Mouse (Mus musculus): ENCODE measurements around the gene Pdcd5. TPM values are rescaled to one million over a fixed set of nuclear protein-coding genes. Genes with fewer than 3 reads are reported as not detected.
A peak's percentile ranks its signal among the peaks of the same experiment; 100 is the strongest.

The Pdcd5 gene
- polyA plus RNA-seq, 1 experiment from 2014 or later, result 289 TPM

GRCm38 (mm10) chr7:35636874-35637273 is 10.4 kb downstream of the Pdcd5 start:
- Histone ChIP-seq H3K9me3 (no peaks in the 10 kb centered on the region), H3K4me1 (no peaks in the 10 kb centered on the region), H3K27me3 (no peaks in the 10 kb centered on the region), H3K36me3 (peaks cover 77% of the 10 kb centered on the region), H3K4me2 (no peak overlapping the region), H3K4me3 (no peak overlapping the region), H3K27ac (no peak overlapping the region), H3K9ac (no peak overlapping the region)
- WGBS, result 94% methylated on average over 9 of the region's 9 CpGs
- ATAC-seq (ENCODE audit: insufficient number of reproducible peaks, insufficient read depth, low FRiP score, low TSS enrichment, low read depth), result no peak

GRCm38 (mm10) chr7:35636229-35636628 is 11.1 kb downstream of the Pdcd5 start:
- no peaks in the 10 kb centered on the region for H3K4me1 ChIP-seq
- 61% methylated on average over 6 of the region's 6 CpGs for WGBS
- no peak overlapping the region for H3K4me3 ChIP-seq
- no peaks in the 10 kb centered on the region for H3K9me3 ChIP-seq
- H3K27ac ChIP-seq, result no peak overlapping the region
- no peak overlapping the region for H3K9ac ChIP-seq
- no peaks in the 10 kb centered on the region for H3K27me3 ChIP-seq
- H3K4me2 ChIP-seq, result no peak overlapping the region
- ATAC-seq (ENCODE audit: insufficient number of reproducible peaks, insufficient read depth, low FRiP score, low TSS enrichment, low read depth), result no peak
- peaks cover 77% of the 10 kb centered on the region for H3K36me3 ChIP-seq

GRCm38 (mm10) chr7:35628496-35628895 is 18.8 kb downstream of the Pdcd5 start:
- Histone ChIP-seq H3K36me3 (peaks cover 92% of the 10 kb centered on the region), H3K27me3 (no peaks in the 10 kb centered on the region), H3K27ac (no peak overlapping the region), H3K9me3 (no peaks in the 10 kb centered on the region), H3K4me2 (no peak overlapping the region), H3K9ac (no peak overlapping the region), H3K4me1 (no peaks in the 10 kb centered on the region), H3K4me3 (no peak overlapping the region)
- WGBS, result 74% methylated on average over 5 of the region's 5 CpGs
- no peak for ATAC-seq (ENCODE audit: insufficient number of reproducible peaks, insufficient read depth, low FRiP score, low TSS enrichment, low read depth)

- 89% methylated on average over 10 of the region's 10 CpGs for WGBS
- no peaks in the 10 kb centered on the region for H3K27me3 ChIP-seq
- H3K27ac ChIP-seq, result no peak overlapping the region
- no peak overlapping the region for H3K4me3 ChIP-seq
- H3K4me2 ChIP-seq, result no peak overlapping the region
- H3K36me3 ChIP-seq, result peaks cover 93% of the 10 kb centered on the region
- H3K4me1 ChIP-seq, result no peaks in the 10 kb centered on the region
- no peak for ATAC-seq (ENCODE audit: insufficient number of reproducible peaks, insufficient read depth, low FRiP score, low TSS enrichment, low read depth)
- 0 out of 2 replicates have a peak overlapping the region, but pooled peaks have one; percentile 2 for H3K9ac ChIP-seq
- H3K9me3 ChIP-seq, result no peaks in the 10 kb centered on the region
These were observed 19.9 kb downstream of the Pdcd5 start for GRCm38 (mm10) chr7:35627371-35627770.

GRCm38 (mm10) chr7:35626038-35626437 is 21.3 kb downstream of the Pdcd5 start:
- H3K4me2 ChIP-seq, result no peak overlapping the region
- H3K27ac ChIP-seq, result no peak overlapping the region
- H3K9me3 ChIP-seq, result no peaks in the 10 kb centered on the region
- WGBS, result 95% methylated on average over 5 of the region's 5 CpGs
- no peak overlapping the region for H3K4me3 ChIP-seq
- no peaks in the 10 kb centered on the region for H3K4me1 ChIP-seq
- no peak for ATAC-seq (ENCODE audit: insufficient number of reproducible peaks, insufficient read depth, low FRiP score, low TSS enrichment, low read depth)
- peaks cover 95% of the 10 kb centered on the region for H3K36me3 ChIP-seq
- H3K27me3 ChIP-seq, result no peaks in the 10 kb centered on the region
- H3K9ac ChIP-seq, result no peak overlapping the region

- Histone ChIP-seq H3K27me3 (no peaks in the 10 kb centered on the region), H3K4me1 (no peaks in the 10 kb centered on the region), H3K9me3 (no peaks in the 10 kb centered on the region), H3K9ac (no peak overlapping the region), H3K4me2 (no peak overlapping the region), H3K36me3 (peaks cover 94% of the 10 kb centered on the region), H3K27ac (no peak overlapping the region), H3K4me3 (no peak overlapping the region)
- no peak for ATAC-seq (ENCODE audit: insufficient number of reproducible peaks, insufficient read depth, low FRiP score, low TSS enrichment, low read depth)
- 91% methylated on average over 10 of the region's 10 CpGs for WGBS
These were observed 24.7 kb downstream of the Pdcd5 start for GRCm38 (mm10) chr7:35622626-35623025.

- H3K9me3 ChIP-seq, result no peaks in the 10 kb centered on the region
- H3K27ac ChIP-seq, result 0 out of 2 replicates have a peak overlapping the region, but pooled peaks have one; percentile 4
- no peak overlapping the region for H3K4me3 ChIP-seq
- H3K36me3 ChIP-seq, result peaks cover 95% of the 10 kb centered on the region
- H3K4me2 ChIP-seq, result no peak overlapping the region
- ATAC-seq (ENCODE audit: insufficient number of reproducible peaks, insufficient read depth, low FRiP score, low TSS enrichment, low read depth), result no peak
- no peaks in the 10 kb centered on the region for H3K27me3 ChIP-seq
- WGBS, result 79% methylated on average over 4 of the region's 4 CpGs
- H3K9ac ChIP-seq, result no peak overlapping the region
- no peaks in the 10 kb centered on the region for H3K4me1 ChIP-seq
These were observed 29.8 kb downstream of the Pdcd5 start for GRCm38 (mm10) chr7:35617513-35617912.

- Histone ChIP-seq H3K4me1 (no peaks in the 10 kb centered on the region), H3K4me2 (no peak overlapping the region), H3K9me3 (no peaks in the 10 kb centered on the region), H3K36me3 (peaks cover 87% of the 10 kb centered on the region), H3K27me3 (no peaks in the 10 kb centered on the region), H3K27ac (no peak overlapping the region), H3K4me3 (no peak overlapping the region), H3K9ac (no peak overlapping the region)
- ATAC-seq (ENCODE audit: insufficient number of reproducible peaks, insufficient read depth, low FRiP score, low TSS enrichment, low read depth), result no peak
- 75% methylated on average over 10 of the region's 10 CpGs for WGBS
These were observed 38.1 kb downstream of the Pdcd5 start for GRCm38 (mm10) chr7:35609245-35609644.

GRCm38 (mm10) chr7:35606816-35607215 is 40.5 kb downstream of the Pdcd5 start:
- no peak for ATAC-seq (ENCODE audit: insufficient number of reproducible peaks, insufficient read depth, low FRiP score, low TSS enrichment, low read depth)
- Histone ChIP-seq H3K9ac (no peak overlapping the region), H3K4me1 (no peaks in the 10 kb centered on the region), H3K9me3 (no peaks in the 10 kb centered on the region), H3K4me3 (no peak overlapping the region), H3K36me3 (peaks cover 85% of the 10 kb centered on the region), H3K27ac (no peak overlapping the region), H3K27me3 (no peaks in the 10 kb centered on the region), H3K4me2 (no peak overlapping the region)
- 78% methylated on average over 10 of the region's 10 CpGs for WGBS

GRCm38 (mm10) chr7:35602766-35603165 is 44.6 kb downstream of the Pdcd5 start:
- H3K9ac ChIP-seq, result no peak overlapping the region
- H3K27me3 ChIP-seq, result no peaks in the 10 kb centered on the region
- H3K27ac ChIP-seq, result no peak overlapping the region
- H3K36me3 ChIP-seq, result peaks cover 71% of the 10 kb centered on the region
- no peak overlapping the region for H3K4me2 ChIP-seq
- no peak for ATAC-seq (ENCODE audit: insufficient number of reproducible peaks, insufficient read depth, low FRiP score, low TSS enrichment, low read depth)
- H3K4me3 ChIP-seq, result no peak overlapping the region
- no peaks in the 10 kb centered on the region for H3K4me1 ChIP-seq
- WGBS, result 90% methylated on average over 5 of the region's 5 CpGs
- H3K9me3 ChIP-seq, result no peaks in the 10 kb centered on the region

GRCm38 (mm10) chr7:35601106-35601505 is 46.2 kb downstream of the Pdcd5 start:
- no peaks in the 10 kb centered on the region for H3K9me3 ChIP-seq
- ATAC-seq (ENCODE audit: insufficient number of reproducible peaks, insufficient read depth, low FRiP score, low TSS enrichment, low read depth), result 0 out of 2 replicates have a peak, but pooled peaks have one; percentile 35
- H3K4me1 ChIP-seq, result no peaks in the 10 kb centered on the region
- H3K36me3 ChIP-seq, result peaks cover 62% of the 10 kb centered on the region
- H3K4me2 ChIP-seq, result no peak overlapping the region
- H3K9ac ChIP-seq, result no peak overlapping the region
- no peak overlapping the region for H3K27ac ChIP-seq
- H3K4me3 ChIP-seq, result no peak overlapping the region
- WGBS, result 95% methylated on average over 6 of the region's 6 CpGs
- no peaks in the 10 kb centered on the region for H3K27me3 ChIP-seq

- Histone ChIP-seq H3K9ac (no peak overlapping the region), H3K4me1 (no peaks in the 10 kb centered on the region), H3K4me3 (no peak overlapping the region), H3K36me3 (peaks cover 67% of the 10 kb centered on the region), H3K27ac (no peak overlapping the region), H3K9me3 (no peaks in the 10 kb centered on the region), H3K27me3 (no peaks in the 10 kb centered on the region), H3K4me2 (no peak overlapping the region)
- no peak for ATAC-seq (ENCODE audit: insufficient number of reproducible peaks, insufficient read depth, low FRiP score, low TSS enrichment, low read depth)
- 71% methylated on average over 10 of the region's 10 CpGs for WGBS
These were observed 47.3 kb downstream of the Pdcd5 start for GRCm38 (mm10) chr7:35600031-35600430.

GRCm38 (mm10) chr7:35599492-35599891 is 47.8 kb downstream of the Pdcd5 start:
- Histone ChIP-seq H3K9ac (no peak overlapping the region), H3K36me3 (peaks cover 71% of the 10 kb centered on the region), H3K4me2 (no peak overlapping the region), H3K27me3 (no peaks in the 10 kb centered on the region), H3K4me3 (no peak overlapping the region), H3K9me3 (no peaks in the 10 kb centered on the region), H3K27ac (no peak overlapping the region), H3K4me1 (no peaks in the 10 kb centered on the region)
- no peak for ATAC-seq (ENCODE audit: insufficient number of reproducible peaks, insufficient read depth, low FRiP score, low TSS enrichment, low read depth)
- 90% methylated on average over 9 of the region's 9 CpGs for WGBS
